Mouse (Mus musculus): ENCODE results near the gene Elp1.

Gene Elp1

GRCm38 (mm10) chr4:56771065-56771464 is 31.1 kb downstream of the Elp1 start:
- no peak for DNase-seq (ENCODE audit: low read depth, low spot score)

GRCm38 (mm10) chr4:56768913-56769312 is 33.2 kb downstream of the Elp1 start:
- DNase-seq (ENCODE audit: low read depth, low spot score): no peak

DNA sequence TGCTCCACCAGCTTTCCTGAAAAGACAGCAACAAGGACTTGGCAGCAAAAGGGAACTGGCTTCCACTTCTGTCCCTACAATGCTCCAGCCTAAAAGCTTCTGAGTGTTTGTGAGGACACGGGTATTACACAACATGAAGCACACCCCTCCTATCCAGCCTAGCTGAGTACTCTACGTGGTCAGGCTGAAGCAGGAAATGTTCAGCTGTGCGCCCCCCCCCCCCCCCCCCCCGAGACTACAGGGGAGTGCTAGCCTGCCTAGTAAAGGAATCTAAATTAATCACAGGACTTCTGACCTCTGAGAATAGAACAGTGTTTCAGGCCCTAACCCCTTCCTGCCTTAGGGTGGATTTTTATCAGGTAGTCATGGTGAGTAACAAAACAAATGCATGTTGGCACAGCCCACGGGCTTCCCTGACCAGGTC is 34.3 kb downstream of the Elp1 start:
- no peak for DNase-seq (ENCODE audit: low read depth, low spot score)

DNA sequence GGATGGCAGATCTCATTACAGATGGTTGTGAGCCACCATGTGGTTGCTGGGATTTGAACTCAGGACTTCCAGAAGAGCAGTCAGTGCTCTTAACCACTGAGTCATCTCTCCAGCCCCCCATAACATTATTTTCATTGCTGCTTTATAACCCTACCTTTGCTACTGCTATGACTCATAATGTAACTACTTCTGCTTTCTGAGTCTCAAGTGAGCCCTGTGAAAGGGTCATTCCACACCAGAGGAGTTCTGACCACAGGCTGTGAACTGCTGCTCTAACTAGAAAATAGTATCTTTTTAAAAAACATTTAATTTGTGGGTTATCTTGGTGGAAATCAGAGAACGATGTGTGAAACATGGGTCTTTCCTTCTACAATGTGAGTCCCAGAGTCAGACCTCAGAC is 44.4 kb downstream of the Elp1 start:
- DNase-seq (ENCODE audit: low read depth, low spot score): no peak

DNA sequence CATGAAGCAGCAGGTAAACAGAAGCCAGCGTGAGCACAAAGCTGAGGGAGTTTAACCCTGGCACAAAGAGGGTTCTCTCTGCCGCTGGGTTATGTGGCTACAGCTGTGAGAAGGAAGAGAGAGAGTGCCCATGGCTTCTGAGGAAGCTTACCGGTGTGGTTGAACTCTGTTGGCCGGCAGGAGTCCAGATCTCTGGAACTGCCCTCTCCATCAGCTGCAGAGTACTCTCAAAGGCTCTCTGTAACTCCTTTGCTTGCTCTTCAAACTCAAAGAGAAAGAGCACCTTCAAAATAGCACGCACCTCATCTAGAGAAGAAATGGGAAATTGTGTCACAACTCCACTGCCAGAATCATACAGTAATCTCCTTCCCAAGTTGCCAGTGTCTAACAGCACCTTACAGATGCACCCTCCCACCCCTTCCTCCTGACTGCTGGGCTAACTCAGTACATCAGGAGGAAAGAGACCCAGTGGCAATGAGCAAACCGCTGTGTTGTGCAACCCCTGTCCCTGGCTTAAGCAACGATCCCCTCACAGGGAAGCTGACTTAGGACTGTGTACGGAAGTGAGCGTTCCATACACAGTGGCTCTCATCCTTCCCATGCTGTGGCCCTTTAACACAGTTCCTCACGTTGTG is 45.0 kb downstream of the Elp1 start:
- DNase-seq (ENCODE audit: low read depth, low spot score): no peak

GRCm38 (mm10) chr4:56756021-56756420 is 46.1 kb downstream of the Elp1 start:
- no peak for DNase-seq (ENCODE audit: low read depth, low spot score)

DNA sequence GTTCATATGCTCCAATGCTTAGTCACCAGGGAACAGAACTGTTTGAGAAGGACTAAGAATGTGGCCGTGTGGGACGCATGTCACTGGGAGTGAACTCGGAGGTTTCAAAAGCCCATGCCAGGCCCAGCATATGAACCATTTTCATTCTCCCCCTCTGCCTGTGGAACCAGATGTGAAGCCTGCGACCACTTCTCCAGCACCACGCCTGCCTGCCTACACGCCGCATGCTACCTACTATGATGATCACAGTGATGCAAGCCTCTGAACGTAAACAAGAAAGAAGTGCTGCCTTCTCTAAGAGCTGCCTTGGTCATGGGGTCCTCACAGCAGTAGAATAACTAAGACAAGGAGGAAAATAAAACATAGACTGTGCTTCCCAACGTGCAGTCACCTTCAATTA is 54.7 kb downstream of the Elp1 start:
- DNase-seq (ENCODE audit: low read depth, low spot score): no peak

DNA sequence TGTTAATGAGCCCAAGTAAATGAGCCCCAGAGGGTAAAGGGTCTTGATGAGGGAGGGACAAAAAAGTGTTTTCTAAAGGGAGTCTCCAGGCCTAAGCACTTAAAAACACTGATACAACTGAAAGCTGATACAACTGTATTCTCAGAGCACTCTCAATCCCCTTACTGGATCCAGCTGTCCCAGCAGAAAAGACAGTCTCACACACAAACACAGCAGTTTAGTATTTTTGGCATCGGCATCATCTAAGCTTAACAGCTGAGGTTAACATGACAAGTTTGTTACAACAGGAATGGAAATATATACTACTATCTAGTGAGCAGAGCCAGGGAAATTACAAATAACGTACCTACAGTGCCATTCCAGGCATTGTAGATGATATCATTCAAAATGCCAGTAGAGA is 55.8 kb downstream of the Elp1 start:
- DNase-seq (ENCODE audit: low read depth, low spot score): no peak

DNA sequence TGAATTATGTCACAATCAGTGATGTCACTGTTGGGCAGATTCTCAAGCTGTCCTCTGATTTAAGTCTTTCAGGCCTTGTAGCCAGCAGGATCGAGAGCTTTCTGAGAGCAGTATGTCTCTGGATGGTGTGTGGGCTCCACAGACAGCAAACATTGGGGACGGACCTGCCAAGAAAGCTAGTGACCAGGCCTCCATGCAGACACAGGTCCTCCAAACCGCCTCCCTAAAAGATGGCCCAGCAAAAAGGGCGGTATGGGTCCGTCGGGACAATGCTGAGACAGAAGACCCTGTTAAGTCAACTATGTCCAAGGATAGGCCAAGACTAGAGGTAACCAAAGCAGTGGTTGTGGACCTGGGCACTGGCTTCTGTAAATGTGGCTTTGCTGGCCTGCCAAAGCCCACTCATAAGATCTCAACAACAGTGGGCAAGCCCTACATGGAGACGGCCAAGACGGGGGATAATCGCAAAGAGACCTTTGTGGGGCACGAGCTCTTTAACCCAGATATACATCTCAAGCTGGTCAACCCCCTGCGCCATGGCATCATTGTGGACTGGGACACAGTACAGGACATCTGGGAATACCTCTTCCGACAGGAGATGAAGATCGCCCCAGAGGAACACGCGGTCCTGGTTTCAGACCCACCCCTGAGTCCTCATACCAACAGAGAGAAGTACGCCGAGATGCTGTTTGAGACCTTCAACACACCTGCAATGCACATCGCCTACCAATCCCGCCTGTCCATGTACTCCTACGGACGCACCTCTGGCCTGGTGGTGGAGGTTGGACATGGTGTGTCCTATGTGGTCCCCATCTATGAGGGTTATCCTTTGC is 58.6 kb downstream of the Elp1 start, which contains the start of gene Actl7a:
Gene Actl7a (plus strand): TSS at position 51 of the 833 bp plus-strand sequence.
- DNase-seq (ENCODE audit: low read depth, low spot score): no peak

DNA sequence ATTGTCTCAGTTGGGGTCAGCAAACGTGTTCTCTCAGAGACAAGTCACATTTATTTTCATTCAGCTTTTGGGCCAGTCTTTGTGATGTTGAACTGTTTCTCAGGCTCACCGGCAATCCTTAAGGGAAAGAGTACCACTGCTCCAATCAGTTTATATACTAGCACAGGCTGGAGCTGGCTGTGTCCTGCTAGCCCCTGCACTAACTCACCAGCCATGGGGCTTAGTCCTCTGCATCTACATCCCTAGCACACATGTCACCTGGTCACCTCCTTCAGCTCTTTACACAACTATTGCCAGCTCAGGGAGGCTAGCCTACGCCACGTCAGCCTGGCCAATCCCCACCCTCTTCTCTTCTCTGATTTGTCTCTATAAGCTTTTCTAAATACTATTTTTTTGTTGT is 59.4 kb downstream of the Elp1 start:
- no peak for DNase-seq (ENCODE audit: low read depth, low spot score)

- no peak for DNase-seq (ENCODE audit: low read depth, low spot score)
Measured at GRCm38 (mm10) chr4:56741041-56741493, 61.1 kb downstream of the Elp1 start, which contains the start of gene Actl7b. Gene Actl7b, minus strand, starts transcription at chr4:56741443.

DNA sequence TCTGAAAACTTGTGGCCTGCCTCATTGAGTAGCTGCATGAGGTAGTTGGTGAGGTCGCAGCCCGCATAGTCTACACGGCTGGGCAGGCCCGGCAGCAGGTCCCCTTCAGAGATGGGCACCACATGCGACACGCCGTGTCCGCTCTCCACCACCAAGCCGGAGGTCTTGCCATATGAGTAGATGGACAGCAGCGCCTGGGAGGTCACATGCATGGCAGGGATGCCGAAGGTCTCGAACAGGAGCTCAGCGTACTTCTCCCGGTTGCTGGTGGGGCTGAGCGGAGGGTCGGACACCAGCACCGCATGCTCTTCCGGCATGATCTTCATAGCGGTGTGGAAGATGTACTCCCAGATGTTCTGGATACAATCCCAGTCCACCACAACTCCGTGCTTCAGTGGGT is 61.5 kb downstream of the Elp1 start:
- DNase-seq (ENCODE audit: low read depth, low spot score): no peak

DNA sequence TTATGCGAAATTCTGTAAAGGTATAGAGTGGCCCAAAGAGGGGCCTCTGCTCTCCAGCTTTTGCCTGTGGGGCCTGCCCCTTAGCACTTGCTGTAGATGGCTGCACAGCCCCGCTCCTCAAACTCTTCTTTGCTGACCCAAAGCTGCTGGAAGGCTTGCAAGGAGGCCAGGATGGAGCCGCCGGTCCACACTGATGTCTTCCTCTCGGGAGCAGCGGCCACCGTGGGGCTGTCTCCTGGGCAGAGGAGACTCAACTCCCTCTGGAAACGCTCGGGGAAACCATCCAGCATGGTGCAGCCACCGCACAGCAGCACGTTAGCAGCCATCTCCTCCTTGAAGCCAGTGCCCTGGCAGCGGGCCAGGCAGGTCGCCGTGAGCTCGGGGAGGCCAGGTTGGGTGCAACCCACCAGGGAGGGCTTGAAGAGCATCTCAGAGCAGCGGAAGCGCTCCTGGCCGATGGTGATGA is 62.1 kb downstream of the Elp1 start, which contains the start of gene Gm26657:
Gene Gm26657 (plus strand): TSS at position 51 of the 466 bp plus-strand sequence.
- DNase-seq (ENCODE audit: low read depth, low spot score): no peak

- DNase-seq (ENCODE audit: low read depth, low spot score): no peak
Measured at GRCm38 (mm10) chr4:56725839-56726238, 76.3 kb downstream of the Elp1 start.

DNA sequence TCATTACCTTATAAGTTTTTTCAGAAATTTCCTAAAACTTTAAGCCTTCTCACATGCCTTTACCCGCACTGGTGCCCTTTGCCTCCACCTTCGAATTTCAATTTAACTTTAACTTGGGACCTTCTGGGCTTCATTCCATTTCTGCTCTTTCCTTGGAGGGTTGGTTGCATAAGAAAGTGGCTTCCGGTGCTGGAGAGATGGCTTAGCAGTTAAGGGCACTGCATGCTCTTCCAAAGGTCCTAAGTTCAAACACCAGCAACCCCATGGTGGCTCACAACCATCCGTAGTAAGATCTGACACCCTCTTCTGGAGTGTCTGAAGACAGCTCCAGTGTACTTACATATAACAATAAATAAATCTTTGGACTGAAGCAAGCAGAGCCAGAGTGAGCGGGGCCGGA is 78.9 kb downstream of the Elp1 start:
- DNase-seq (ENCODE audit: low read depth, low spot score): no peak

DNA sequence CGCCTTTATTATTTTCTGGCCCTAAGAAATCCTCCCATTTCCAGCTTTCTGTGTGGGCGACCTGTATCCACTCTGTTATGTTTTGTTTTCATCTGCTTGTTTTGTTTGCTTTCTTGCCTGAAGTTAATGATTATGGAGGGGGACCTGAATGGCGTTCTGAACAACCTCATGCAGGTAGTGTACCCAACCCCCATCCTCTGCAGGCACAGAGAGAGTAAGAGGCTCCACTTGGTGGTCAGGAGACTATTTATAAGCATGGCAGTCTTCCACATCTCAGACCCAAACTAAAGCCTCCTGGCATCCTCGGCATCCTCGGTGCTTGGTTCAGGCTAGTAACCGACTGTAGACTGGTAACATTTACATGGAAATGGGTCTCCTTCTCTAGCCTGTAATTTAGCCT is 79.8 kb downstream of the Elp1 start:
- DNase-seq (ENCODE audit: low read depth, low spot score): no peak

DNA sequence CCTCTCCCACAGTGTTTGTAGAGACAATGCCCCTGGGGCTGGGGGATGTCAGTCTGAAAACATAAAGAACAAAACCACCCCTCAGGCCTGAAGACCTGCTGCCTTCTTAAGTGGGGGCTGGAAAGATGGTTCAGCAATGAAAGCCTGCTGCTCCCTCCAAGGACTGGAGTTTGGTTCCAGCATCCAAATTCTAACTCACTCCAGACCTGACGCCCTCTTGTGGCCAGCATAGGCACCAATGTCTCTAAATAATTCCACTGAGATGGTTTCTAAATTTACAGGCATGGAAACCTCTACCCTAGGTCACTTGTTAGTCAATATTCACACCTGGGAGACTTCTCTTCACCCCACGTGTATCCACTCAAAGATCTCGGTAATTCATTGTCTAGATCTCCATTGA is 80.7 kb downstream of the Elp1 start:
- peak; percentile 20 for DNase-seq (ENCODE audit: low read depth, low spot score)

GRCm38 (mm10) chr4:56720403-56720802 is 81.7 kb downstream of the Elp1 start:
- no peak for DNase-seq (ENCODE audit: low read depth, low spot score)

- DNase-seq (ENCODE audit: low read depth, low spot score): no peak
Measured at GRCm38 (mm10) chr4:56719456-56719855, 82.7 kb downstream of the Elp1 start.

- DNase-seq (ENCODE audit: low read depth, low spot score): no peak
Measured at GRCm38 (mm10) chr4:56718573-56719442, 83.3 kb downstream of the Elp1 start.

DNA sequence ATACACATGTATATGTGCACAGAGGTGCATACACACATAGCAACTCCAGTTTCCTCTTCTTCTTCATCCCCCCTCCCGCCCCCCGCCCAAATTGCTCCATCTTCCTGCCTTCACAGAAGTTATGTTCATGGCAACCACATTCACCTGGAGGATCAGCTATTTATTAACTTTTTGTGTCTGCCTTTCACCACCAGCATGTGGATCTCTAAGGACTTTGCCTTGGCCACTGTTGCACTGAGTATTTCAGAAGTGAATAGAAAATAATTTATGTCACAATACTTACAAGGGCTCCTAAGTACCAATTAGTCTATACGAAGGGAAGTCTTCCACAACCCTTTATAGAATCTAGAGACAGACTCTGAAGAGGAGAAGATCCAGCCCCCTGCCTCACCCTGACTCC is 84.2 kb downstream of the Elp1 start:
- DNase-seq (ENCODE audit: low read depth, low spot score): no peak

GRCm38 (mm10) chr4:56716801-56717200 is 85.3 kb downstream of the Elp1 start:
- no peak for DNase-seq (ENCODE audit: low read depth, low spot score)
